Mouse (Mus musculus) CH12.LX (cell line): ENCODE measurements around the gene Fam149a.

Source experiments
- CTCF ChIP-seq, 2 experiments: IDR thresholded peaks in 1 of 2; conservative IDR thresholded peaks in 1 of 2; 2 replicates each; pipeline ENCODE4 v1.5.1; 2011 to 2012; ENCODE audit warnings: low read depth in 2 of 2, low read length in 2 of 2, improper control_type of control experiment in 1 of 2, inconsistent platforms in 1 of 2, mild to moderate bottlenecking in 1 of 2, moderate library complexity in 1 of 2
- E2F4 ChIP-seq: IDR thresholded peaks from 2 replicates; pipeline ENCODE4 v1.6.1; 2011; ENCODE audit warnings: low read depth, low read length, improper control_type of control experiment; ENCODE audit not compliant: insufficient replicate concordance
- EP300 ChIP-seq: IDR thresholded peaks from 2 replicates; pipeline ENCODE4 v1.6.1; 2011; ENCODE audit warnings: low read length, improper control_type of control experiment
- POLR2A ChIP-seq: IDR thresholded peaks from 2 replicates; pipeline ENCODE4 v1.6.1; 2011; ENCODE audit warnings: low read depth, mild to moderate bottlenecking, improper control_type of control experiment, low read length
- RCOR1 ChIP-seq: conservative IDR thresholded peaks from 2 replicates; pipeline ENCODE4 v1.6.1; 2012; ENCODE audit warnings: low read depth, mild to moderate bottlenecking, inconsistent platforms, low read length, improper control_type of control experiment
- USF1 ChIP-seq: IDR thresholded peaks from 2 replicates; pipeline ENCODE4 v1.6.1; 2014; ENCODE audit warnings: low read depth, mild to moderate bottlenecking, inconsistent platforms, low read length, improper control_type of control experiment
- USF2 ChIP-seq: conservative IDR thresholded peaks from 2 replicates; pipeline ENCODE4 v1.6.1; 2011; ENCODE audit warnings: low read depth, low read length, improper control_type of control experiment
- ZC3H11A ChIP-seq: IDR thresholded peaks from 2 replicates; pipeline ENCODE4 v1.6.1; 2012; ENCODE audit warnings: low read depth, mild to moderate bottlenecking, inconsistent platforms, low read length, improper control_type of control experiment
- ZKSCAN1 ChIP-seq: IDR thresholded peaks from 2 replicates; pipeline ENCODE4 v1.6.1; 2012; ENCODE audit warnings: low read depth, inconsistent platforms, low read length, improper control_type of control experiment, borderline replicate concordance
- ZNF384 ChIP-seq: IDR thresholded peaks from 2 replicates; pipeline ENCODE4 v1.6.1; 2012; ENCODE audit warnings: low read depth, low read length, improper control_type of control experiment, inconsistent platforms

GRCm38 (mm10) chr8:45363220-45363619 lies 18.9 kb downstream of the Fam149a start:
- TF ChIP-seq ZNF384 (no peak), RCOR1 (no peak), POLR2A (no peak), CTCF (conservative IDR thresholded peaks at IDR 0.05 in 1 of 2, IDR thresholded peaks at IDR 0.05 in 1 of 2; ENCODE audit: low read depth in 2 of 2, low read length in 2 of 2) (no peak), ZKSCAN1 (no peak), USF2 (no peak), EP300 (no peak), E2F4 (no peak), ZC3H11A (no peak), USF1 (no peak)
